Mouse (Mus musculus) retina, postnatal 1 day (tissue): ENCODE measurements at regions not wholly inside any gene's neighbourhood (a gene's known extent, or its start where the extent isn't known, plus 50 kb on each side); places are given as distances from the start of the nearest gene placed in this dataset.

Source experiments
- DNase-seq: peaks from one replicate; pipeline ENCODE4 v3.0.0-alpha.2; 2012

- DNase-seq = no peak
Observed at GRCm38 (mm10) chr6:95179993-95180392, 63.0 kb downstream of the Kbtbd8 start.

DNA sequence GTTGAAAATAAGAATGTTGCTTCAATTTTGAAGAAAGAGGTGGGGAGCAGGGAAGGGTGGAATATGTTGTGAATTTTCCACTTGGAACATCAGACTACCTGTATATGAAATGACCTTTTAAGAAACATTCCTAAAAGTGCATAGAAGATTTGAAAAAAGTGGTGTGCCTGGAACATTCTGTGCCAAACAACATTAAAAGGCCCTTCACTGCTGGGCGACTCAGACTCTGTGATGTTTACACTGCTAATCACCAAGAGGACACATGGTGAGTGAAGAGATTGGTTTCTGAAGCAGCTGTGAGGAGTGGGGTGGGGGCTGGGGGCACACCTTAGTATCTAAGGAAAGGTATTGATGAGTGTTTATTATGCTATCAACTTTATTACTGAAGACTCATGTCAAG is 65.2 kb downstream of the Kbtbd8 start:
- DNase-seq = no peak

DNA sequence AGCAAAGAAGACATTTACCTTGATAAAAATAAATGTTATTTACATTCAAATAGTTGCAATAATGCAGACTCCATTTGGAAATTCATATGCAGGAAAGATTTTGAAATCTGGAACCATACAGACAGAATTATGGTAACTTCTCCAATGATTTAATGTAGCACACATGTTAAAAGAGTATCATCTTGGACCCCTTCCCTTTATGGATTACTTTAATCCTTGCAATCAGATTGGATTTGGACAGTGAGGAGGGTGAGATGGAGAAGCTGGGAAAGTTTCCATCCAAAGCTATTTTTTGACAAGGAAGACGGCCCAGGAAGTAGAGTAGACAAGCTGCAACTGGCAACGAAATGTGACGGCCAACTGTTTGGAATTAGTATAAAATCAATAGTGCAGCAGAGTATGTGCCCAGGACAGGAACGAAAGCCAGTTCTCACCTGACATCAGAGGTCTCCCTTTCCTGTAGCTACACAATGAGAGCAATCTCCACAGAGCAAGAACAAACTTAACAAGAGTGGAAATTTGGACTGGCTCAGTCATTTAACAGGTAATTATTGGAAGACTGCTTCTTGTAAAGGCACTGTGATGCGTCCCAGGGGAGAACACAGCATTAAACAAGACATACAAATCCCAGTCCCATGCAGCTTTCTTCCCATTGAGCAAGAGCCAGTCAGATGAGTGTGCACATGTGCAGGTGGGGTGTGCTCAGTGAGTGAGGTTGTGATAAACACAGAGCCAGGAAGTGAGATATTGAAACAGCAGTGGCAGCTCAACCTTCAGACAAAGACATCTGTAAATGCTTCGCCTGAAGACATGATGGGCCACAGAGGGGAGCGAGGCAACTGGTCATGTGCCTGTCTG is 68.3 kb downstream of the Kbtbd8 start:
- no peak for DNase-seq

- no peak for DNase-seq
Observed at GRCm38 (mm10) chr6:95196631-95197030, 79.6 kb downstream of the Kbtbd8 start.

DNA sequence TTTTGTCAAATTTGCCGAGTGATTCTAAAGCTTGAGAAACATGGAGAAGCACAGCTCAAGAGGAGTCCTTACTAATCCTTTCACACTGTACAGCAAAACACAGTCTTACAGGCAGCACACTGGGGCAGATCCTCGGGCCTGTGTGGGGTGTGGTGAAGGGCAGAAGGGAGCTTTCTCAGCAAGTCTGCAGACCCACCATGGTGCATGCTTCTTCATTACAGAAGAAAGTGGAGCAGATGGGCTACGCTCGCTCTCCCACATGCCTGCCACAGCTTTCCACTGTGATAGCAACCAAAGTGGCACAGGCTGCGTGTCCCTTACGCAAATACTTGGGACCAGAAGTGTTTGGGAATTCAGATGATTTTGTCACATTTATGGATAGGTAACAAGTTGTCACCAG is 81.6 kb downstream of the Kbtbd8 start:
- DNase-seq = no peak

GRCm38 (mm10) chr6:95202291-95202790 is 85.3 kb downstream of the Kbtbd8 start:
- DNase-seq = peak; percentile 60

GRCm38 (mm10) chr6:95202978-95203377 is 85.9 kb downstream of the Kbtbd8 start:
- DNase-seq = peak; percentile 71

DNA sequence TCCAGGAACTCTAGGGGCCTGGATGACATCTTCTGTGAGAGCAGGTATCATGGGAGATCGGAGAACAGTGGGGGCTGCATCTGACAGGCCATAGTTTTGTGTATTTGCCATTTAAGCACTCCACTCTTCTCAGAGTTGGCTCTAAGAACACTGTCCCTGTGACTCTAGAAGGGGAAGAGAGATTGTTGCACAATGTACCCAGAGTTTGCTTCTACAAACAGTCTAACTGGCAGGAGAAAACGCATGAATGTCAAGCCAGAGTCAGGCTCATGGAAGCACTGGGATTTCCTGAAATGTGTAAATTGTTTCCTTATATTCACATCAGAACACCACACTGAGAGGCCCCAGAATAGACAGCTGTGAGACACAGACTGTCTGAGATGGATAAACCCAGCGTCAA is 87.2 kb downstream of the Kbtbd8 start:
- no peak for DNase-seq

DNA sequence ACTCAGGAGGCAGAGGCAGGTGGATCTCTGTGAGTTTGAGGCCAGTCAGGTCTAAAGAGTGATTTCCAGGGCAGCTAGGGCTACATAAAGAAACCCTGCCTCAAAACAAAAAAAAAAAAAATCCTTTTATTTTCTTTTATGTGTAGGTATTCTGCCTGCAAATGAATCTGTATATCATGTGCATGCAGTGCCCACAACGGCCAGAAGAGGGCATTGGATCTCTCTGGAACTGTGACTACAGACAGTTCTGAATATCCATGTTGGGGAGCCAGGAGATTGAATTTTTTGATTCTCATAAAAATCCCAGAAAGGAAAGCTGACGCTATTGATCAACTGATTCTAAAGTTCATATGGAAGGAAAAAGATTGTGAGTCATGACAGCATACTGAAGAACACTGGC is 90.0 kb downstream of the Kbtbd8 start:
- peak; percentile 52 for DNase-seq

GRCm38 (mm10) chr6:95217431-95217830 is 100.4 kb downstream of the Kbtbd8 start:
- DNase-seq = peak; percentile 73

DNA sequence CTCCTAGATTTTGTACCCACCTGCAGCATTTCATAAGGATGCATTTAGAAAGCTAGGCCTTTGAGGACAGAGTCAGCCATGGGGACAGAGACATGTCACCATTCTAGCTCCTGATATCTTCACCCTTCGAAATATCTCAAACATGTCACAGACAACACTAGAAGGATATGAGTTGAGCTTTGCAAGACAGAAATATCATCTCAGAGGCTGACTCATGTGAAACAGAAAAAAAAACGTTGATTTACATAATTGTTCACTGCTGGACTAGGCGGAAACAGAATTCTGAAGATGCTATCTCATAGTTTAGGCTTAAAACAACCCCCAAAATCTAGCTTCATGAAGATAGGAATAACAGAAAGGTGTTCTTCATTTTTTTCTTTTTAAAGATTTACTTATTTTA is 101.8 kb downstream of the Kbtbd8 start:
- no peak for DNase-seq

GRCm38 (mm10) chr6:95223537-95223936 is 98.4 kb upstream of the Gm10234 start:
- peak; percentile 90 for DNase-seq

DNA sequence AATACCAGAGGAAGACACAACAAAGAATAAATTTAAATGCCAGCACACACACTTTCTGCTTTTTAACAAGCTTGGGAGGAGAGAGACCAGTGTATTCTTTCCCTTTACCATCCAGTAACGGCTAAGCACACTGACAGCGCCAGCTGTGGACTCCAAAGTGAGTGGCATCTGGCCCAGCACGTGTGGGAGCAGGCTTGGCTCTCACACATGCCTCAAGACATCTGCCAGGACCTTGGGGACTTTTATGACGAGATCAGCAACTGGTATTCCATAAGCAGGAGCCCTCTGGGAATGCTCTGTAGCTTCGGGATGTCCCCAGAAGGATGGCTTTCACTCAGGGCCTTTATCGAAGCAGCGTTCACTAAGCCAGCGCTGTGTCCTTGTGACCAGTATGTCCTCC is 92.0 kb upstream of the Gm10234 start:
- DNase-seq = peak; percentile 20

DNA sequence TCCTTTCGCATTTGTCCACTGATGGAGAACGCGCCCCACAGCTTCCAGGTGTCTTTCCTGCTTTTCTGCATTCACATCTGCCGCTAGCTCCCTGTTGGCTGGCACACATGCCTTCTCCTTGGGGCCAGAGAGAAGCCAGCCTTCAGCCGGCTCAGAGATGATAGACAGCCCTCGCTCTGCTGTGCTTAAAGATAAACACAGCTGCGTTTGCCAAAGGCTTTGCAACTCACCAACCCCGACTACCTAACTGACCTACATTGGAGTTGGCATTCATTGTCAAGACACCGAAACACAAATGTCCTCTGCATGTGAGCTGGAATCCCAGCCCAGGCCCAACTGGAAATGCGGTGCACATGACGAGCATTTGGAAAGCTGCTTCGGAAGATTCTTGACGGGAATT is 87.2 kb upstream of the Gm10234 start:
- peak; percentile 47 for DNase-seq

GRCm38 (mm10) chr6:95243657-95244056 is 78.3 kb upstream of the Gm10234 start:
- DNase-seq = no peak

GRCm38 (mm10) chr6:95244911-95245310 is 77.0 kb upstream of the Gm10234 start:
- DNase-seq = no peak

GRCm38 (mm10) chr6:95256303-95256702 is 65.6 kb upstream of the Gm10234 start:
- DNase-seq = peak; percentile 22

DNA sequence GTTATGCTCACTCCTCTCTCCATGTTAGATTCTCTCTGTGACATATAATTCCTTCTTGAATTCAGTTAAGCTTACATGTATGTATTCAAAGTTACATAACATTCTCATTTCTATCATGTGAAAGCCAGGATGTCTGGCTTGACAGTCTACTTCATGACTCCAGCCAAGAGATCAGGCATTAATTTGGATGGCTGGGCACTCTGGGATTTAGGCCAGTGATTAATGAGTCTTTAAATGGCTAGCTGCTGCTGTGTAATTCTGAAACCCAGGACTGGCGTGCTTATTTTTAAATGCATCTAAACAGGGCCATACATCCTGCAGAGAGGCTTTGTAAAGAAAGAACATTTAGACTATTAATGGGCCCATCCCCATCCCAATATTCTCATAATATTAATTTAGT is 60.9 kb upstream of the Gm10234 start:
- DNase-seq = peak; percentile 19

DNA sequence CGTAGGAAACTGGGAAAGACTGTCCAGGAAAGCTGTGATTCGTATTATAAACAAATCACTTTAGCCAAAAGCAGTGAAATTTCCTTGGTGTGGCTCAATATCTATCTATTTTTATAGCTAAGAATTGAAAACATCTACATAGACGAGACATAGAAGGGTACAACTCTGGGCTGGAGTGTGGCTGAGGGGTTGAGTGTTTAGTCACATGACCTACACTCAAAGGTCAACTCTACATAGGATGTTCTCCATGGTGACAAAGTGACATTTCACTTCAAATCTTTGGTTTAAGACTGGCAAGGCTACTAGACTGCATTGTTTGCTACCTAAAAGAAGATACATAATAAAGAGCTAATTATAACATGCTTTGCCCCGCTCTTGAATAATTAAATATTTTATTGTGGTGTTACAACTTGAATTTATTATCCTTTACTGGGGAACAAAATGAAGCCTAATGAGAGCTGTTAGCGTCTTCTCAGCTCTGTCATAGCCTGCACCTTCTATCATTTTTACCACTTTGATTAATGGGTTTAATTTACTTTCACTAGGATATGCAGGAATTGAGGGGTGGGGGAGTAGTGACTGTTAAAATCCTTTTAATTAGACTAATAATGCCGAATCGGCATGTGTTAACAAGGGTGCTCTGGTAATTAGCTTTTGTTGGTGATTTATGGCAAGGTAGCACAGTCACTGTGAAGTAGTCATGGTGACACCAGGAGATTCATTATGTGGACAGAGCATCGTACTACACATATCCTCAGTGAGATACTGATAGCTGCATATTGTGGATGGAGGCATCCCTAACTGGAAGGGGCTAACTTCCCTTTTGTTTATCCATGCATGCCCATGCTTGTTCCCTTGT is 57.7 kb upstream of the Gm10234 start:
- DNase-seq = no peak

DNA sequence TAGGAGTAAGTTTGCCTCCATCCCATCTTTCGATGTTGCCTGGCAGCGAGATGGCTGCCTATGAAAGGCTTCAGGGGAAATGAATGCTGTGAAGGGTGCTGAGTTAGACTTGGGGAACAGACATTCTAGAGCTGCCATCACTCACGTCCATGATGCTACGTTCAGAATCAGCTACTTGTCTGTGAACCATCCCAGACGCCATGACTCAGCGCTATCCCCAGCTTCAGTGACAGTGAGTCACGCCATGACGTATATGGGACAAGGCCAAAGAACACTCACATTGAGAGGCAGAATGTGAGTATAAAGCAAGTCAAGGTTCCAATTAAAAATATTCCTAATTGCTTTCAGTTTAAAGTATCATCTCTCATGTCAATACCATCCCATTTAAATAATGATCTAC is 52.4 kb upstream of the Gm10234 start:
- DNase-seq = no peak
